Mouse (Mus musculus) CH12.LX (cell line): Measurements from ENCODE around the gene Nat9. TPM values are rescaled to one million over a fixed set of nuclear protein-coding genes. Genes with fewer than 3 reads are reported as not detected.

Source experiments
- DNase-seq: peaks from one replicate; pipeline ENCODE4 v3.0.0-alpha.2; 2013; ENCODE audit errors: extremely low read depth
- H3K27ac ChIP-seq: 2 replicates; pipeline ENCODE4 v1.5.1; 2012; ENCODE audit warnings: low read depth, mild to moderate bottlenecking, control low read depth, moderate library complexity; ENCODE audit not compliant: insufficient read depth
- H3K27me3 ChIP-seq: replicated peaks from 2 replicates; pipeline ENCODE3; 2012; ENCODE audit warnings: inconsistent platforms
- H3K36me3 ChIP-seq, 2 experiments: replicated peaks in 1 of 2; 2 replicates each; pipeline versions ENCODE3 to v1.6.1; 2012; ENCODE audit warnings: inconsistent platforms in 1 of 2, low read length in 1 of 2, mild to moderate bottlenecking in 1 of 2, mixed read lengths in 1 of 2, moderate library complexity in 1 of 2; ENCODE audit not compliant: control insufficient read depth in 1 of 2, insufficient read depth in 1 of 2
- H3K4me1 ChIP-seq, 2 experiments: 2 replicates each; pipeline ENCODE4 v1.6.1; 2012; ENCODE audit warnings: inconsistent platforms in 1 of 2, moderate library complexity in 1 of 2; ENCODE audit not compliant: insufficient read depth in 2 of 2, control insufficient read depth in 1 of 2
- H3K4me2 ChIP-seq: 2 replicates; pipeline ENCODE4 v1.6.1; 2012; ENCODE audit warnings: low read depth, mild to moderate bottlenecking, control low read depth; ENCODE audit not compliant: poor library complexity, insufficient read depth, severe bottlenecking
- H3K4me3 ChIP-seq, 3 experiments: fragments of 150-350 bp in 1 of 3; sonication (generic) in 1 of 3; replicated peaks in 1 of 3; 2 replicates each; pipeline versions ENCODE3 to v1.5.1; 2011 to 2012; ENCODE audit warnings: low read depth in 2 of 3, low read length in 2 of 3, mild to moderate bottlenecking in 2 of 3, moderate library complexity in 2 of 3, control low read depth in 1 of 3, improper control_type of control experiment in 1 of 3, inconsistent platforms in 1 of 3, mixed read lengths in 1 of 3; ENCODE audit not compliant: poor library complexity in 1 of 3
- H3K79me2 ChIP-seq: replicated peaks from 2 replicates; pipeline ENCODE4 v1.6.1; 2012; ENCODE audit warnings: mild to moderate bottlenecking, moderate library complexity; ENCODE audit not compliant: control insufficient read depth, poor library complexity, insufficient read depth, severe bottlenecking; ENCODE audit errors: extremely low read depth
- H3K9ac ChIP-seq: 2 replicates; pipeline ENCODE4 v1.6.1; 2012; ENCODE audit warnings: low read depth, mild to moderate bottlenecking, control low read depth, moderate library complexity; ENCODE audit not compliant: insufficient read depth
- H3K9me3 ChIP-seq: replicated peaks from 2 replicates; pipeline ENCODE3; 2012; ENCODE audit warnings: low read length, inconsistent platforms, mixed read lengths
- CHD1 ChIP-seq: IDR thresholded peaks from 2 replicates; pipeline ENCODE4 v1.6.1; 2012; ENCODE audit warnings: low read depth, low read length, improper control_type of control experiment, inconsistent platforms
- CHD2 ChIP-seq: IDR thresholded peaks from 2 replicates; pipeline ENCODE4 v1.6.1; 2011; ENCODE audit warnings: low read length, improper control_type of control experiment
- CTCF ChIP-seq, 2 experiments: IDR thresholded peaks in 1 of 2; conservative IDR thresholded peaks in 1 of 2; 2 replicates each; pipeline ENCODE4 v1.5.1; 2011 to 2012; ENCODE audit warnings: low read depth in 2 of 2, low read length in 2 of 2, improper control_type of control experiment in 1 of 2, inconsistent platforms in 1 of 2, mild to moderate bottlenecking in 1 of 2, moderate library complexity in 1 of 2
- ELF1 ChIP-seq: IDR thresholded peaks from 2 replicates; pipeline ENCODE4 v1.6.1; 2014; ENCODE audit warnings: low read depth, mild to moderate bottlenecking, inconsistent platforms, low read length, improper control_type of control experiment
- EP300 ChIP-seq: IDR thresholded peaks from 2 replicates; pipeline ENCODE4 v1.6.1; 2011; ENCODE audit warnings: low read length, improper control_type of control experiment
- ETS1 ChIP-seq: conservative IDR thresholded peaks from 2 replicates; pipeline ENCODE4 v1.6.1; 2012; ENCODE audit warnings: low read depth, mild to moderate bottlenecking, inconsistent platforms, low read length, improper control_type of control experiment, moderate library complexity
- GABPA ChIP-seq: IDR thresholded peaks from 2 replicates; pipeline ENCODE4 v1.6.1; 2012; ENCODE audit warnings: low read depth, low read length, improper control_type of control experiment, inconsistent platforms; ENCODE audit not compliant: insufficient replicate concordance
- HCFC1 ChIP-seq: IDR thresholded peaks from 2 replicates; pipeline ENCODE4 v1.6.1; 2012; ENCODE audit warnings: low read depth, mild to moderate bottlenecking, inconsistent platforms, low read length, improper control_type of control experiment
- IRF4 ChIP-seq: IDR thresholded peaks from 2 replicates; pipeline ENCODE4 v1.6.1; 2014; ENCODE audit warnings: low read depth, mild to moderate bottlenecking, inconsistent platforms, low read length, improper control_type of control experiment
- JUN ChIP-seq: IDR thresholded peaks from 2 replicates; pipeline ENCODE4 v1.6.1; 2011; ENCODE audit warnings: low read depth, mild to moderate bottlenecking, low read length, improper control_type of control experiment, moderate library complexity; ENCODE audit not compliant: insufficient read depth
- JUND ChIP-seq: conservative IDR thresholded peaks from 2 replicates; pipeline ENCODE4 v1.6.1; 2011; ENCODE audit warnings: low read depth, low read length, improper control_type of control experiment
- MAFK ChIP-seq: IDR thresholded peaks from 2 replicates; pipeline ENCODE4 v1.6.1; 2011; ENCODE audit warnings: low read length, improper control_type of control experiment; ENCODE audit not compliant: insufficient replicate concordance
- MAX ChIP-seq: IDR thresholded peaks from 2 replicates; pipeline ENCODE4 v1.6.1; 2011; ENCODE audit warnings: low read length, improper control_type of control experiment
- MAZ ChIP-seq: IDR thresholded peaks from 2 replicates; pipeline ENCODE4 v1.6.1; 2012; ENCODE audit warnings: low read depth, mild to moderate bottlenecking, inconsistent platforms, low read length, improper control_type of control experiment, moderate library complexity
- MEF2A ChIP-seq: IDR thresholded peaks from 2 replicates; pipeline ENCODE4 v1.6.1; 2014; ENCODE audit warnings: low read depth, mild to moderate bottlenecking, inconsistent platforms, low read length, improper control_type of control experiment, borderline replicate concordance
- MXI1 ChIP-seq: IDR thresholded peaks from 2 replicates; pipeline ENCODE4 v1.6.1; 2011; ENCODE audit warnings: mild to moderate bottlenecking, low read depth, low read length, improper control_type of control experiment
- MYC ChIP-seq: IDR thresholded peaks from 2 replicates; pipeline ENCODE4 v1.6.1; 2011; ENCODE audit warnings: low read depth, mild to moderate bottlenecking, improper control_type of control experiment, low read length
- NELFE ChIP-seq: IDR thresholded peaks from 2 replicates; pipeline ENCODE4 v1.6.1; 2011; ENCODE audit warnings: low read depth, low read length, improper control_type of control experiment
- NRF1 ChIP-seq: IDR thresholded peaks from 2 replicates; pipeline ENCODE4 v1.6.1; 2014; ENCODE audit warnings: low read depth, mild to moderate bottlenecking, inconsistent platforms, low read length, improper control_type of control experiment, moderate library complexity
- PAX5 ChIP-seq: IDR thresholded peaks from 2 replicates; pipeline ENCODE4 v1.6.1; 2012; ENCODE audit warnings: low read length, inconsistent platforms, mixed read lengths
- POLR2A ChIP-seq: IDR thresholded peaks from 2 replicates; pipeline ENCODE4 v1.6.1; 2011; ENCODE audit warnings: low read depth, mild to moderate bottlenecking, improper control_type of control experiment, low read length
- RAD21 ChIP-seq: IDR thresholded peaks from 2 replicates; pipeline ENCODE4 v1.6.1; 2011; ENCODE audit warnings: low read depth, mild to moderate bottlenecking, low read length, improper control_type of control experiment, moderate library complexity
- RCOR1 ChIP-seq: conservative IDR thresholded peaks from 2 replicates; pipeline ENCODE4 v1.6.1; 2012; ENCODE audit warnings: low read depth, mild to moderate bottlenecking, inconsistent platforms, low read length, improper control_type of control experiment
- SIN3A ChIP-seq: IDR thresholded peaks from 2 replicates; pipeline ENCODE4 v1.6.1; 2012; ENCODE audit warnings: low read length, improper control_type of control experiment, inconsistent platforms
- TBP ChIP-seq: conservative IDR thresholded peaks from 2 replicates; pipeline ENCODE4 v1.6.1; 2011; ENCODE audit warnings: low read depth, low read length, improper control_type of control experiment
- TCF12 ChIP-seq: IDR thresholded peaks from 2 replicates; pipeline ENCODE4 v1.6.1; 2014; ENCODE audit warnings: low read depth, mild to moderate bottlenecking, inconsistent platforms, low read length, improper control_type of control experiment
- USF1 ChIP-seq: IDR thresholded peaks from 2 replicates; pipeline ENCODE4 v1.6.1; 2014; ENCODE audit warnings: low read depth, mild to moderate bottlenecking, inconsistent platforms, low read length, improper control_type of control experiment
- USF2 ChIP-seq: conservative IDR thresholded peaks from 2 replicates; pipeline ENCODE4 v1.6.1; 2011; ENCODE audit warnings: low read depth, low read length, improper control_type of control experiment
- ZC3H11A ChIP-seq: IDR thresholded peaks from 2 replicates; pipeline ENCODE4 v1.6.1; 2012; ENCODE audit warnings: low read depth, mild to moderate bottlenecking, inconsistent platforms, low read length, improper control_type of control experiment
- ZKSCAN1 ChIP-seq: IDR thresholded peaks from 2 replicates; pipeline ENCODE4 v1.6.1; 2012; ENCODE audit warnings: low read depth, inconsistent platforms, low read length, improper control_type of control experiment, borderline replicate concordance
- ZNF384 ChIP-seq: IDR thresholded peaks from 2 replicates; pipeline ENCODE4 v1.6.1; 2012; ENCODE audit warnings: low read depth, low read length, improper control_type of control experiment, inconsistent platforms
- dilution Hi-C: fragments of 300-500 bp; cut with MboI; formaldehyde crosslinking; loops from 2 replicates; pipeline ENCODE4 v1.14.3; 2020; ENCODE audit warnings: low sequenced_read_pairs; ENCODE audit not compliant: extremely low pct_unique_long_range_greater_than_20kb, extremely low pct_ligation_motif_present
- in situ Hi-C: fragments of 300-500 bp; cut with MboI; formaldehyde crosslinking; loops from 3 replicates; pipeline ENCODE4 v1.14.3; 2019; ENCODE audit warnings: low sequenced_read_pairs, low pct_ligation_motif_present, low pct_unique_long_range_greater_than_20kb, mixed read lengths
- polyA plus RNA-seq: library from polyadenylated mRNA; unstranded; fragments of >175 nt; gene quantifications from 2 replicates; pipeline ENCODE4 v1.2.1, GENCODE M21; 2012; ENCODE audit warnings: low read depth; ENCODE audit not compliant: insufficient read length
- total RNA-seq, 2 experiments: library from RNA; depleted of rRNA; stranded (reverse); fragments of 300-350 nt in 1 of 2; fragments of >200 nt in 1 of 2; gene quantifications; 2 replicates each; pipeline ENCODE4 v1.2.3; 2012 to 2014

Nat9 gene
- total and polyA plus RNA-seq, 3 experiments, result 24.1 to 74.0 (median 30.6) TPM

DNA sequence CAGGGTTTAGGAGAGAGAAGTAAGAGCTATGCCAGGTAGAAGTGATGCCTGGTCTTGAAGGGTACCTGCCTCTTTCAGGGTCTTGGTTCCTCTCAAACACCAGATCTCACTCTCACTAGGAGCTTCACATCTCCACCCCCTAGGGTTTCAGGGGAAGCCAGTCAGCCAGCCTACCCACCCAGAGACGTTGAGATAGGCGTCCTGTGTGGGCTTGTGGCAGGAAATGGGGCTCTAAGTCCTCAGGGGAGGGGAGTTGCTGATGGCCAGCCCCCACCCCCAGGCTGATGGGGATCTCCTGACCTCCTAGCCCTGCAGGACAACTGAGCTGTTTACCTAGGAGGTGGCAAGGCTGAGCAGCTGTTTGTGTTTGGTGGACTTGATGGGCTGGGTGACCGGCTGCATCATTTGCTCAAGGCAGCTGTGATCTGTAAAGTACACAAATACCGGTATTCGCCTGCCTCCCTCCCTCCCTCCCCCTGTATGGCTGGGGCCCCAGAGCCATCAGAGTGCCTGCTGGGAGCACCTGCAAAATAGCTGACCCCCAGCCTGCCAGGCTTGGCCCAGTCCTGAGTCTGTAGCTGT lies 32.5 kb downstream of the Nat9 start:
- Histone ChIP-seq H3K9me3 (peaks cover 12% of the 10 kb centered on the region), H3K36me3 (no peaks in the 10 kb centered on the region), H3K4me3 (no peak overlapping the region), H3K27ac (no peak overlapping the region), H3K4me1 (peaks cover 40 to 68% of the 10 kb centered on the region in 2 experiments), H3K79me2 (no peaks in the 10 kb centered on the region), H3K4me2 (no peak overlapping the region), H3K9ac (no peak overlapping the region), H3K27me3 (peaks cover 13% of the 10 kb centered on the region)
- dilution Hi-C loops, result no loop called here
- in situ Hi-C loops, result loop anchor here (5.0 kb wide), 1 partner anchor 73 kb away; no protein-coding TSS in a partner anchor
- TF ChIP-seq MAFK (no peak), MEF2A (no peak), USF2 (no peak), MYC (no peak), MAZ (no peak), ZKSCAN1 (no peak)
- no peak for DNase-seq

DNA sequence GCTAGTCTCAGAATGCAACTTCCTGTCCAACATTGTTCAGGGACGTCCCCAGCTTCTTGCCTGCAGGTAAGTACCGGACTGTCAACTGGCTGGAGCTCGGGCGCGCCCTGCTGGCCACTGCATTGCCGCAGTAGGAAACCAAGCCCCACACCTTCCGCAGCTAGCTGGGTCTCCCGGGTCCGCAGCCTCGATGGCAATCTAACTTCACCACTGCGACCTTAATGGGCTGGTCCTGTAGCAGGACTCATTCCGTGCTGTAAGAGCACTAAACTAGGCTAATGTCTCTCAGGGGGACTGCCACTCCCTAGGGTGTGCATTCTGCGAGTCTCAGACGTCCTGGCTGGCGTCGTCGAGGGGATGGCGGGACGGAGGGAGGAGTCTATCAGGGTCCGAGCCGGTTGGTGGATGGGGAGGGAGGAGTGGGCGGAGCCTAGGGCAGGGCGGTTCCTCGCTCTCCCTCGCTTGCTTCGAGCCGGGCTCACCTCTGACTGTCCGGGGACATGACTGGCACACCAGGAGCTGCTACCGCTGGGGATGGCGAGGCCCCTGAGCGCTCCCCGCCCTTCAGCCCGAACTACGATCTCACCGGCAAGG lies 33.9 kb downstream of the Nat9 start:
- in situ Hi-C loops (no loop called here), dilution Hi-C loops (no loop called here)
- H3K4me3 ChIP-seq, result peak overlapping the region; percentile 25 to 57 (median 55)
- H3K79me2 ChIP-seq, result no peaks in the 10 kb centered on the region
- H3K4me2 ChIP-seq, result peak overlapping the region; percentile 55
- peaks cover 13% of the 10 kb centered on the region for H3K27me3 ChIP-seq
- H3K27ac ChIP-seq, result peak overlapping the region; percentile 56
- DNase-seq, result peak; percentile 96
- H3K4me1 ChIP-seq, result peaks cover 40 to 66% of the 10 kb centered on the region in 2 experiments
- peaks cover 16% of the 10 kb centered on the region for H3K9me3 ChIP-seq
- peak overlapping the region; percentile 30; the same call in 1 of the 2 replicates for H3K9ac ChIP-seq
- H3K36me3 ChIP-seq, result no peaks in the 10 kb centered on the region
- TF ChIP-seq MAFK (no peak), NRF1 (peak; percentile 46; the same call in 1 of the 2 replicates), JUND (peak; percentile 37; the same call in 1 of the 2 replicates), ELF1 (peak; percentile 85), USF1 (no peak), USF2 (no peak), EP300 (peak; percentile 45; the same call in 1 of the 2 replicates), GABPA (no peak), JUN (no peak; the same call in 1 of the 2 replicates), ZKSCAN1 (no peak), CHD1 (no peak), CHD2 (no peak), ZC3H11A (peak; percentile 99), RAD21 (no peak; the same call in none of the 2 replicates), TCF12 (peak; percentile 62), RCOR1 (peak; percentile 82; the same call in 1 of the 2 replicates), PAX5 (no peak), IRF4 (peak; percentile 88), SIN3A (peak; percentile 60; the same call in 1 of the 2 replicates), HCFC1 (peak; percentile 62; the same call in 1 of the 2 replicates), NELFE (peak; percentile 68), MAX (peak; percentile 83), TBP (no peak), POLR2A (peak; percentile 75), ZNF384 (no peak), ETS1 (peak; percentile 51; the same call in 1 of the 2 replicates), MXI1 (peak; percentile 75), CTCF (conservative IDR thresholded peaks at IDR 0.05 in 1 of 2, IDR thresholded peaks at IDR 0.05 in 1 of 2; ENCODE audit: low read depth in 2 of 2, low read length in 2 of 2) (peak; percentile 72 to 100)
